20 mouse cellular contexts compared by ENCODE assay signal in genomic region chr5:81417326-81417725, GRCm38 (mm10).
A peak's percentile ranks its signal among the peaks of the same experiment; 100 is the strongest.
DNase-seq lines count a peak whose midpoint lies in the region; ATAC-seq and TF ChIP-seq lines count a peak whose summit lies in the region.
"Had no signal": no experiment of that assay in that cellular context is flagged by ENCODE, and none has a peak within 500 bp of the region (broad histone marks: within the 10 kb centered on the region; RNA-seq: fewer than 3 reads in every experiment).

No protein-coding gene starts in this region.

- no peaks in the 10 kb centered on the region for H3K9me3 ChIP-seq in hindbrain, embryonic 11.5 days (ENCODE audit: control insufficient read depth, low read length)
- H3K9me3 ChIP-seq in hindbrain, embryonic 14.5 days (ENCODE audit: control insufficient read depth, low read length): no peaks in the 10 kb centered on the region
- no peaks in the 10 kb centered on the region for H3K9me3 ChIP-seq in liver, postnatal 0 days (ENCODE audit: low read length)
- H3K9me3 ChIP-seq in liver, embryonic 11.5 days (ENCODE audit: control insufficient read depth, low read length): no peaks in the 10 kb centered on the region
- H3K9me3 ChIP-seq in embryonic facial prominence, embryonic 10.5 days: no peaks in the 10 kb centered on the region
- H3K9me3 ChIP-seq: forebrain, embryonic 15.5 days; heart, embryonic 10.5 days had no signal

- H3K9ac ChIP-seq in hindbrain, embryonic 11.5 days (ENCODE audit: low read depth, low read length): no peak overlapping the region
- H3K9ac ChIP-seq in hindbrain, embryonic 14.5 days: no peak overlapping the region
- no peak overlapping the region for H3K9ac ChIP-seq in liver, postnatal 0 days (replicated peaks)
- H3K9ac ChIP-seq in liver, embryonic 11.5 days (ENCODE audit: low read depth, low read length): no peak overlapping the region
- H3K9ac ChIP-seq: forebrain, embryonic 15.5 days had no signal

- H3K4me1 ChIP-seq in hindbrain, embryonic 11.5 days (replicated peaks; ENCODE audit: control insufficient read depth, insufficient read depth, low read length): no peaks in the 10 kb centered on the region
- H3K4me1 ChIP-seq in hindbrain, embryonic 14.5 days (replicated peaks; ENCODE audit: control insufficient read depth, insufficient read depth, low read length): no peaks in the 10 kb centered on the region
- H3K4me1 ChIP-seq in liver, postnatal 0 days (ENCODE audit: insufficient read depth): no peaks in the 10 kb centered on the region
- no peaks in the 10 kb centered on the region for H3K4me1 ChIP-seq in liver, embryonic 11.5 days (replicated peaks; ENCODE audit: control insufficient read depth, insufficient read depth, low read length)
- no peaks in the 10 kb centered on the region for H3K4me1 ChIP-seq in embryonic facial prominence, embryonic 10.5 days
- H3K4me1 ChIP-seq: forebrain, embryonic 15.5 days; heart, embryonic 10.5 days had no signal

- whole genome bisulfite sequencing in hindbrain, embryonic 11.5 days: 32% methylated on average over 3 of the region's 3 CpGs
- WGBS in hindbrain, embryonic 14.5 days: 43% methylated on average over 3 of the region's 3 CpGs
- 62% methylated on average over 3 of the region's 3 CpGs for WGBS in liver, postnatal 0 days (ENCODE audit: insufficient replicate concordance)
- 60% methylated on average over 3 of the region's 3 CpGs for WGBS in liver, embryonic 11.5 days
- WGBS in embryonic facial prominence, embryonic 10.5 days: 34% methylated on average over 3 of the region's 3 CpGs

- H3K27me3 ChIP-seq in hindbrain, embryonic 11.5 days (ENCODE audit: control insufficient read depth, insufficient read depth, low read length): no peaks in the 10 kb centered on the region
- H3K27me3 ChIP-seq in hindbrain, embryonic 14.5 days (ENCODE audit: control insufficient read depth, insufficient read depth, low read length): no peaks in the 10 kb centered on the region
- H3K27me3 ChIP-seq in liver, postnatal 0 days (ENCODE audit: insufficient read depth, low read length): no peaks in the 10 kb centered on the region
- H3K27me3 ChIP-seq in liver, embryonic 11.5 days (replicated peaks; ENCODE audit: control insufficient read depth, insufficient read depth, low read length): no peaks in the 10 kb centered on the region
- no peaks in the 10 kb centered on the region for H3K27me3 ChIP-seq in embryonic facial prominence, embryonic 10.5 days (replicated peaks; ENCODE audit: low read depth, poor library complexity, severe bottlenecking)
- H3K27me3 ChIP-seq: CH12.LX; forebrain, embryonic 15.5 days had no signal

- no peak overlapping the region for H3K27ac ChIP-seq in hindbrain, embryonic 11.5 days (ENCODE audit: low read depth, low read length)
- H3K27ac ChIP-seq in hindbrain, embryonic 14.5 days: no peak overlapping the region
- no peak overlapping the region for H3K27ac ChIP-seq in liver, postnatal 0 days (ENCODE audit: low read depth)
- H3K27ac ChIP-seq in liver, embryonic 11.5 days (ENCODE audit: low read depth, low read length): no peak overlapping the region
- no peak overlapping the region for H3K27ac ChIP-seq in embryonic facial prominence, embryonic 10.5 days (replicated peaks)
- H3K27ac ChIP-seq: forebrain, embryonic 15.5 days; heart, embryonic 10.5 days had no signal

- ATAC-seq in hindbrain, embryonic 11.5 days (ENCODE audit: low FRiP score): no peak
- no peak for ATAC-seq in hindbrain, embryonic 14.5 days (ENCODE audit: low FRiP score)
- peak; percentile 84 for ATAC-seq in liver, postnatal 0 days
- no peak for ATAC-seq in liver, embryonic 11.5 days (replicated peaks; ENCODE audit: low FRiP score)
- ATAC-seq: activated CD4-positive, CD25-positive, alpha-beta regulatory T cell, adult 4 months; forebrain, embryonic 15.5 days; intestine, embryonic 16.5 days; Patski had no signal

- TF ChIP-seq EP300 in liver, postnatal 0 days (IDR thresholded peaks at IDR 0.05; ENCODE audit: low read depth): no peak

- no peak for TF ChIP-seq CTCF in liver, postnatal 0 days (IDR thresholded peaks at IDR 0.05; ENCODE audit: low read depth)

- H3K36me3 ChIP-seq in hindbrain, embryonic 11.5 days (ENCODE audit: control insufficient read depth, insufficient read depth, low read length): no peaks in the 10 kb centered on the region
- H3K36me3 ChIP-seq in hindbrain, embryonic 14.5 days (replicated peaks; ENCODE audit: control insufficient read depth, insufficient read depth): no peaks in the 10 kb centered on the region
- no peaks in the 10 kb centered on the region for H3K36me3 ChIP-seq in liver, postnatal 0 days (replicated peaks; ENCODE audit: insufficient read depth, low read length)
- no peaks in the 10 kb centered on the region for H3K36me3 ChIP-seq in liver, embryonic 11.5 days (ENCODE audit: control insufficient read depth, insufficient read depth, low read length)
- no peaks in the 10 kb centered on the region for H3K36me3 ChIP-seq in embryonic facial prominence, embryonic 10.5 days (replicated peaks)
- H3K36me3 ChIP-seq: forebrain, embryonic 15.5 days; heart, embryonic 10.5 days had no signal

- no peak overlapping the region for H3K4me2 ChIP-seq in hindbrain, embryonic 11.5 days (replicated peaks; ENCODE audit: low read depth, low read length)
- no peak overlapping the region for H3K4me2 ChIP-seq in hindbrain, embryonic 14.5 days (replicated peaks)
- no peak overlapping the region for H3K4me2 ChIP-seq in liver, postnatal 0 days (ENCODE audit: low read depth, low read length)
- H3K4me2 ChIP-seq in liver, embryonic 11.5 days: no peak overlapping the region
- H3K4me2 ChIP-seq: forebrain, embryonic 15.5 days had no signal

- peak; percentile 9 for DNase-seq in hindbrain, embryonic 11.5 days (ENCODE audit: low spot score)
- no peak for DNase-seq in hindbrain, embryonic 14.5 days (ENCODE audit: low spot score)
- DNase-seq in liver, postnatal 0 days: no peak
- no peak for DNase-seq in liver, embryonic 11.5 days (ENCODE audit: low spot score)
- DNase-seq in embryo, embryonic 10.5 days (ENCODE audit: low spot score): peak; percentile 58
- peak; percentile 22 for DNase-seq in embryonic facial prominence, embryonic 10.5 days (ENCODE audit: low spot score)
- no peak for DNase-seq in right cerebral cortex, postnatal 25 days
- DNase-seq: adrenal gland, postnatal 14 days; cerebellum, adult 18-20 months; cerebellum, adult 9-11 months; cerebellum, postnatal 36 days; gastrocnemius, postnatal 10 days; heart, adult 18-20 months; heart, postnatal 10 days had no signal

- H3K4me3 ChIP-seq in hindbrain, embryonic 11.5 days (ENCODE audit: low read depth, low read length): no peak overlapping the region
- no peak overlapping the region for H3K4me3 ChIP-seq in hindbrain, embryonic 14.5 days (replicated peaks; ENCODE audit: low read length)
- H3K4me3 ChIP-seq in liver, postnatal 0 days (ENCODE audit: low read depth, low read length): no peak overlapping the region
- no peak overlapping the region for H3K4me3 ChIP-seq in liver, embryonic 11.5 days (ENCODE audit: low read depth, low read length)
- H3K4me3 ChIP-seq in embryonic facial prominence, embryonic 10.5 days: no peak overlapping the region
- H3K4me3 ChIP-seq: forebrain, embryonic 15.5 days; heart, embryonic 10.5 days had no signal

Comparison
In these comparisons a context has a peak if more than half of its experiments do, and no peak if none do; other contexts are left out.
1. DNase-seq: peak in hindbrain, embryonic 11.5 days (single experiment), embryo, embryonic 10.5 days (single experiment) and embryonic facial prominence, embryonic 10.5 days (single experiment); none in hindbrain, embryonic 14.5 days (single experiment), liver, postnatal 0 days (single experiment), liver, embryonic 11.5 days (single experiment) and right cerebral cortex, postnatal 25 days (single experiment).